Mouse (Mus musculus) forebrain, embryonic 16.5 days (tissue): ENCODE measurements at regions not wholly inside any gene's neighbourhood (a gene's known extent, or its start where the extent isn't known, plus 50 kb on each side); places are given as distances from the start of the nearest gene placed in this dataset.
"Not testable (repeated sequence)": the region's sequence is repeated elsewhere in the genome, so short reads cannot be mapped to it uniquely, and the experiment has no call there.

Experiments used
- ATAC-seq: fragments of 200-750 bp; cut with Nextera tagmentation; 2 replicates; pipeline ENCODE4 v1.8.0; 2017; ENCODE audit warnings: mild to moderate bottlenecking, moderate library complexity
- H3K27ac ChIP-seq: fragments of 300-500 bp; sonication (generic); 2 replicates; pipeline ENCODE4 v1.5.1; 2014; ENCODE audit warnings: low read length, control low read depth
- H3K27me3 ChIP-seq: fragments of 300-500 bp; sonication (generic); replicated peaks from 2 replicates; pipeline ENCODE4 v1.6.1; 2014; ENCODE audit warnings: low read length; ENCODE audit not compliant: control insufficient read depth, insufficient read depth
- H3K36me3 ChIP-seq: fragments of 300-500 bp; sonication (generic); 2 replicates; pipeline ENCODE4 v1.6.1; 2014; ENCODE audit not compliant: control insufficient read depth, insufficient read depth
- H3K4me1 ChIP-seq: fragments of 300-500 bp; sonication (generic); replicated peaks from 2 replicates; pipeline ENCODE4 v1.6.1; 2014; ENCODE audit warnings: low read length; ENCODE audit not compliant: control insufficient read depth, insufficient read depth
- H3K4me2 ChIP-seq: fragments of 300-500 bp; sonication (generic); 2 replicates; pipeline ENCODE4 v1.6.1; 2014; ENCODE audit warnings: mild to moderate bottlenecking, low read length, control low read depth
- H3K4me3 ChIP-seq: fragments of 300-500 bp; sonication (generic); replicated peaks from 2 replicates; pipeline ENCODE4 v1.5.1; 2014; ENCODE audit warnings: mild to moderate bottlenecking, low read length, control low read depth
- H3K9ac ChIP-seq: fragments of 300-500 bp; sonication (generic); replicated peaks from 2 replicates; pipeline ENCODE4 v1.6.1; 2014; ENCODE audit warnings: low read depth, low read length, control low read depth
- H3K9me3 ChIP-seq: fragments of 300-500 bp; sonication (generic); 2 replicates; pipeline ENCODE4 v1.6.1; 2016; ENCODE audit warnings: low read length; ENCODE audit not compliant: control insufficient read depth
- WGBS: fragments of 180-500 bp; shearing (Covaris S2); extraction: QIAGEN DNeasy Blood & Tissue Kit; methylation state at CpG from one replicate; pipeline ENCODE4 v1.1.7; 2014; 5-methylcytosine and 5-hydroxymethylcytosine counted together

- WGBS = 77% methylated on average over 1 of the region's 1 CpGs
These were observed 122.0 kb upstream of the Mettl15 start for GRCm38 (mm10) chr2:109402556-109402955.

GRCm38 (mm10) chr2:109404262-109404661 is 123.7 kb upstream of the Mettl15 start:
- H3K4me2 ChIP-seq = no peak overlapping the region
- ATAC-seq = no peak
- H3K27me3 ChIP-seq = no peaks in the 10 kb centered on the region
- no peak overlapping the region for H3K4me3 ChIP-seq
- no peaks in the 10 kb centered on the region for H3K36me3 ChIP-seq
- H3K9me3 ChIP-seq = no peaks in the 10 kb centered on the region
- H3K27ac ChIP-seq = no peak overlapping the region
- no peaks in the 10 kb centered on the region for H3K4me1 ChIP-seq
- 81% methylated on average over 3 of the region's 3 CpGs for WGBS
- H3K9ac ChIP-seq = no peak overlapping the region

More at GRCm38 (mm10) chr2:109402556-109402955, 122.0 kb upstream of the Mettl15 start:
- no peak overlapping the region for H3K4me3 ChIP-seq
- H3K9me3 ChIP-seq = no peaks in the 10 kb centered on the region
- H3K9ac ChIP-seq = no peak overlapping the region
- ATAC-seq = no peak
- no peak overlapping the region for H3K27ac ChIP-seq
- H3K36me3 ChIP-seq = no peaks in the 10 kb centered on the region
- H3K4me1 ChIP-seq = no peaks in the 10 kb centered on the region
- no peaks in the 10 kb centered on the region for H3K27me3 ChIP-seq
- H3K4me2 ChIP-seq = no peak overlapping the region

- H3K27me3 ChIP-seq = no peaks in the 10 kb centered on the region
- no peaks in the 10 kb centered on the region for H3K36me3 ChIP-seq
- H3K4me1 ChIP-seq = no peaks in the 10 kb centered on the region
- no peaks in the 10 kb centered on the region for H3K9me3 ChIP-seq
- H3K9ac ChIP-seq = no peak overlapping the region
- H3K4me2 ChIP-seq = no peak overlapping the region
- H3K4me3 ChIP-seq = no peak overlapping the region
- WGBS = 86% methylated on average over 7 of the region's 7 CpGs
- H3K27ac ChIP-seq = no peak overlapping the region
- ATAC-seq = no peak
These were observed 126.1 kb upstream of the Mettl15 start for GRCm38 (mm10) chr2:109406591-109407079.

- no peak overlapping the region for H3K9ac ChIP-seq
- no peak for ATAC-seq
- H3K9me3 ChIP-seq = no peaks in the 10 kb centered on the region
- no peak overlapping the region for H3K4me3 ChIP-seq
- H3K27ac ChIP-seq = no peak overlapping the region
- no peaks in the 10 kb centered on the region for H3K4me1 ChIP-seq
- H3K36me3 ChIP-seq = no peaks in the 10 kb centered on the region
- no peak overlapping the region for H3K4me2 ChIP-seq
- H3K27me3 ChIP-seq = no peaks in the 10 kb centered on the region
These were observed 139.6 kb upstream of the Mettl15 start for GRCm38 (mm10) chr2:109420098-109420497.

- H3K9me3 ChIP-seq = no peaks in the 10 kb centered on the region
- no peak for ATAC-seq
- no peak overlapping the region for H3K27ac ChIP-seq
- no peaks in the 10 kb centered on the region for H3K36me3 ChIP-seq
- H3K4me3 ChIP-seq = no peak overlapping the region
- no peak overlapping the region for H3K4me2 ChIP-seq
- H3K27me3 ChIP-seq = no peaks in the 10 kb centered on the region
- H3K9ac ChIP-seq = no peak overlapping the region
- WGBS = 92% methylated on average over 3 of the region's 3 CpGs
- no peaks in the 10 kb centered on the region for H3K4me1 ChIP-seq
These were observed 150.6 kb upstream of the Mettl15 start for GRCm38 (mm10) chr2:109431183-109431582.

GRCm38 (mm10) chr2:109442551-109443120 is 162.1 kb upstream of the Mettl15 start:
- Histone ChIP-seq H3K4me1 (no peaks in the 10 kb centered on the region), H3K27me3 (no peaks in the 10 kb centered on the region), H3K27ac (no peak overlapping the region), H3K36me3 (no peaks in the 10 kb centered on the region), H3K9ac (no peak overlapping the region), H3K4me3 (no peak overlapping the region), H3K9me3 (no peaks in the 10 kb centered on the region), H3K4me2 (no peak overlapping the region)
- no peak for ATAC-seq
- WGBS = 70% methylated on average over 3 of the region's 3 CpGs

- no peak overlapping the region for H3K9ac ChIP-seq
- no peaks in the 10 kb centered on the region for H3K9me3 ChIP-seq
- no peaks in the 10 kb centered on the region for H3K36me3 ChIP-seq
- 73% methylated on average over 3 of the region's 3 CpGs for WGBS
- no peak overlapping the region for H3K4me2 ChIP-seq
- no peaks in the 10 kb centered on the region for H3K27me3 ChIP-seq
- H3K4me3 ChIP-seq = no peak overlapping the region
- ATAC-seq = no peak
- no peak overlapping the region for H3K27ac ChIP-seq
- H3K4me1 ChIP-seq = no peaks in the 10 kb centered on the region
These were observed 163.0 kb upstream of the Mettl15 start for GRCm38 (mm10) chr2:109443521-109444066.

GRCm38 (mm10) chr2:109462246-109462645 is 181.7 kb upstream of the Mettl15 start:
- not testable (repeated sequence) for H3K36me3 ChIP-seq, H3K4me3 ChIP-seq, H3K27me3 ChIP-seq, H3K4me2 ChIP-seq, H3K4me1 ChIP-seq, H3K9me3 ChIP-seq, H3K9ac ChIP-seq, ATAC-seq, H3K27ac ChIP-seq
- 90% methylated on average over 1 of the region's 1 CpGs for WGBS

- no peak overlapping the region for H3K9ac ChIP-seq
- no peak for ATAC-seq
- WGBS = 88% methylated on average over 1 of the region's 1 CpGs
- H3K9me3 ChIP-seq = peaks cover 3% of the 10 kb centered on the region; the same call in 1 of the 2 replicates
- H3K4me1 ChIP-seq = no peaks in the 10 kb centered on the region
- H3K4me2 ChIP-seq = no peak overlapping the region
- no peak overlapping the region for H3K4me3 ChIP-seq
- no peaks in the 10 kb centered on the region for H3K27me3 ChIP-seq
- no peaks in the 10 kb centered on the region for H3K36me3 ChIP-seq
- H3K27ac ChIP-seq = no peak overlapping the region
These were observed 190.2 kb upstream of the Bdnf start for GRCm38 (mm10) chr2:109484306-109484705.

- H3K4me1 ChIP-seq = no peaks in the 10 kb centered on the region
- 97% methylated on average over 1 of the region's 1 CpGs for WGBS
- no peak overlapping the region for H3K4me3 ChIP-seq
- no peaks in the 10 kb centered on the region for H3K27me3 ChIP-seq
- H3K9ac ChIP-seq = no peak overlapping the region
- ATAC-seq = no peak
- H3K9me3 ChIP-seq = peaks cover 3% of the 10 kb centered on the region; the same call in 1 of the 2 replicates
- no peak overlapping the region for H3K4me2 ChIP-seq
- H3K27ac ChIP-seq = no peak overlapping the region
- no peaks in the 10 kb centered on the region for H3K36me3 ChIP-seq
These were observed 186.9 kb upstream of the Bdnf start for GRCm38 (mm10) chr2:109487591-109487990.
